Mouse (Mus musculus): ENCODE results near the gene Grm4.

DNA sequence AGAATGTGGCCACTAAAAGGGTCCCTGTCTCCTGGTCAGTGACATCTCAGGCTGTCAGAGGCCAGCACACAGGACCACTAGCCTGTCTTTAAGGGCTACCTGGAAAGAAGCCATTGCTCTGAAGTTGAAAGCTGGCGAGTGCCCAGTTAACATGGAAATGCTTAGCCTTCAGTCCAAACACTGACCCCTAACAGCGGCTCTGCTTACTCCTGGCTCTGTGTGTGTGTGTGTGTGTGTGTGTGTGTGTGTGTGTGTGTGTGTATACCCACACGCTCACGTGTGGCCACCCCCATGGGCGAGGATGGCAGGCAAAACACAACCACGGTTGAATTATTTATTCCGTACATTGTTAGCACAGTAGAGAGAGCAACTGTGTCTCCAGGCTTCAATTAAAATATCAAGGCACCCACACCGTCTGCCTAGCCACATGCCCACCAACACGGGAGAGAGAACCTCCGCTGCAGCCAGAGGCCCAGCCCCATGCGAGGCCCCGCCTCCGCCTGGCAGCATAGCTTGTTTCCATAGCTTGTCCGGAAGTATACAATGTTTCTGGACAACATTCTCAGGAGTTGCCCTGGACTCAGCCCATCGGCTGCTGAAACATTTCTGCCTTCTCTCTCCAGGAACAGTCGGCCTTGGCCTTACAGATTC, 32.9 kb downstream of the Grm4 start:
- TF ChIP-seq POLR2A (IDR thresholded peaks at IDR 0.05; ENCODE audit: borderline replicate concordance, extremely low read depth, low read depth, low read length) (no peak), CTCF (IDR thresholded peaks at IDR 0.05; ENCODE audit: insufficient read depth, low read length) (no peak)

Measured in lung, adult 2 months (tissue).